Mouse (Mus musculus) hindbrain, embryonic 14.5 days (tissue): ENCODE results near the gene Ip6k2. TPM values are rescaled to one million over a fixed set of nuclear protein-coding genes. Genes with fewer than 3 reads are reported as not detected.

Experiments
- ATAC-seq: fragments of 200-750 bp; cut with Nextera tagmentation; 2 replicates; pipeline ENCODE4 v1.8.0; 2017; ENCODE audit warnings: moderate number of reproducible peaks, mild to moderate bottlenecking, moderate TSS enrichment, moderate library complexity; ENCODE audit not compliant: low FRiP score
- DNase-seq: peaks from one replicate; pipeline ENCODE4 v3.0.0-alpha.2; 2015; ENCODE audit warnings: low spot score
- H3K27ac ChIP-seq: fragments of 300-500 bp; sonication (generic); 2 replicates; pipeline ENCODE4 v1.5.1; 2014; ENCODE audit warnings: mild to moderate bottlenecking, moderate library complexity
- H3K27me3 ChIP-seq: fragments of 300-500 bp; sonication (generic); 2 replicates; pipeline ENCODE4 v1.6.1; 2014; ENCODE audit warnings: mild to moderate bottlenecking, low read length, mixed read lengths; ENCODE audit not compliant: control insufficient read depth, insufficient read depth
- H3K36me3 ChIP-seq: fragments of 300-500 bp; sonication (generic); replicated peaks from 2 replicates; pipeline ENCODE4 v1.6.1; 2014; ENCODE audit not compliant: control insufficient read depth, insufficient read depth
- H3K4me1 ChIP-seq: fragments of 300-500 bp; sonication (generic); replicated peaks from 2 replicates; pipeline ENCODE4 v1.6.1; 2014; ENCODE audit warnings: antibody characterized with exemption, low read length, mixed read lengths; ENCODE audit not compliant: control insufficient read depth, insufficient read depth
- H3K4me2 ChIP-seq: fragments of 300-500 bp; sonication (generic); replicated peaks from 2 replicates; pipeline ENCODE4 v1.6.1; 2014; ENCODE audit warnings: mild to moderate bottlenecking, moderate library complexity
- H3K4me3 ChIP-seq: fragments of 300-500 bp; sonication (generic); replicated peaks from 2 replicates; pipeline ENCODE4 v1.5.1; 2014; ENCODE audit warnings: mild to moderate bottlenecking, low read length
- H3K9ac ChIP-seq: fragments of 300-500 bp; sonication (generic); 2 replicates; pipeline ENCODE4 v1.6.1; 2014
- H3K9me3 ChIP-seq: fragments of 300-500 bp; sonication (generic); 2 replicates; pipeline ENCODE4 v1.6.1; 2016; ENCODE audit warnings: low read length; ENCODE audit not compliant: control insufficient read depth
- WGBS: fragments of 180-500 bp; shearing (Covaris S2); extraction: QIAGEN DNeasy Blood & Tissue Kit; methylation state at CpG from one replicate; pipeline ENCODE4 v1.1.7; 2014; 5-methylcytosine and 5-hydroxymethylcytosine counted together
- polyA plus RNA-seq: library from polyadenylated mRNA; unstranded; fragments of >200 nt; fragmentation: Nextera tagmentation; extraction: Ambion mirVana; gene quantifications from 2 replicates; pipeline ENCODE4 v1.2.1, GENCODE M21; 2014

Gene Ip6k2
- 202 and 238 TPM in 2 replicates for polyA plus RNA-seq

DNA sequence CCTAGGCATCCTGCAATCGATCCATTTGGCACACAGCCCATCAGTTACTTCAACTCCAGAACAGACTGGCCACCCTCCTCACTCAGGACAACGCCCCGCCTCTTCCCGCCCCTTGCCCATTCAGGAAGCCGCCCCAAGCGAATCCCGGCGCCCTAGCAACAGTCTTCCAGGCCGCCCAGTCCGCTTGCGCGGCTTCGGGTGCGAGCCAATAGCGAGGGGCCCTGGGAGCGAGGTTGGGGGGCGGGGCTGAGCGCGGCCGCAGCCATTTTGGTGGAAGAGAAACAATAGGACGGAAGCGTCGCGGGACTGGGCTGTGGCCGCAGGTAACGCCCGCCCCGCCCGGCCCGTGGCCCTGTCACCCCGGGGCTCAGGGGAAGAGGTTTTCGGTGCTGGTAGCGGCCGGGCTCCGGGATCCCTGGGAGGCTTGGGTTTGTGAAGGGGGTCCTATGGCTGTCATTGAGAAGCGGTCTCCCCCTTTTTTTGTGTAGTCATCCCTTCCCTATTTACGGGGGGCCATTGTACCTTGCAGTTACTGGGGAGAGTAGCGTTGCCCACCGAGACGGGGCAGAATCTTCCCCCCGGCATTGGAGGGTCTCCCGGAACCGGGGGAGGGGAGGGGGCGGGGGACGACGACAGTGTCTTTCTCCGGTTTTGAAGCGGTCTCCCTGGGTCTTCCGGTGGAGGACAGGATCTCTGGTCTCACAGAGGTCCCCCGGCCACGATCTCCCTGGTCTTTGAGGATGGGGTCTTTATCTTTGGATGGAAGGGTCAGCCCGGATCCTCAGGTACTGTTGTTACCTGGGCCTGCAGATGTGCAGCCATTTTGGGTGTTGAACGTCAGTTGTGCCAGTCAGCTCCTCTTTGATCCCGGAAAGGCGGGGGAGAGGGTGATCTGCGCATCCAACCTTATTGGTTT is at the start of gene Ip6k2:
Gene Ip6k2 (plus strand): TSS at position 249 of the 916 bp plus-strand sequence.
- ATAC-seq (peak; percentile 98), DNase-seq (peak; percentile 94)
- H3K9ac ChIP-seq, result peak within 1 kb of the TSS; percentile 99
- peak within 1 kb of the TSS; percentile 83 for H3K4me3 ChIP-seq
- H3K27ac ChIP-seq, result peak within 1 kb of the TSS; percentile 99
- H3K36me3 ChIP-seq, result peaks cover 10% of the 10 kb centered on the region
- peaks cover 49% of the 10 kb centered on the region for H3K4me1 ChIP-seq
- under 1% methylated on average over 56 of the region's 56 CpGs for WGBS
- H3K27me3 ChIP-seq, result no peaks in the 10 kb centered on the region
- no peaks in the 10 kb centered on the region for H3K9me3 ChIP-seq
- peak within 1 kb of the TSS; percentile 96 for H3K4me2 ChIP-seq

DNA sequence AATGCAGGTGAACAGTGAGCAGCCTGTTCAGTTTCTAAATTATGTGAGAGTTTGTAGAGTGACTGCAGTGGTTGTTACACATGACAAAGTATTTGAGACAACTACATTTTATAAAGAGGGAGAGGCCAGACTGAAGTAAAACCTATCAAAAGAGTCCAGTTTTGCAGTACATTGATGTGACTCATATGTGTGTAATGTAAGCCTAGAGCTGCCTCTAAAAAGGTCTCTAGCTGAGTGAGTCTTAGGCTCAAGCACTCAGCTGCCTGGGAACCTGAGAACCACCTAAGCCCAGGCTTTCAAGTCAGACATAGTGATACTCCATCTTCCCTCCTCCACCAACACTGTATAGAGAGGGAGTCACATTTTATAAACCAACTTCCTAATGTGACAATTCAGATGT is 49.0 kb upstream of the Ip6k2 start:
- H3K27me3 ChIP-seq, result no peaks in the 10 kb centered on the region
- no peak for ATAC-seq
- no peaks in the 10 kb centered on the region for H3K9me3 ChIP-seq
- H3K4me1 ChIP-seq, result no peaks in the 10 kb centered on the region
- peaks cover 52% of the 10 kb centered on the region for H3K36me3 ChIP-seq
- H3K4me3 ChIP-seq, result no peak overlapping the region
- H3K4me2 ChIP-seq, result no peak overlapping the region
- DNase-seq, result no peak
- H3K9ac ChIP-seq, result no peak overlapping the region
- H3K27ac ChIP-seq, result no peak overlapping the region

DNA sequence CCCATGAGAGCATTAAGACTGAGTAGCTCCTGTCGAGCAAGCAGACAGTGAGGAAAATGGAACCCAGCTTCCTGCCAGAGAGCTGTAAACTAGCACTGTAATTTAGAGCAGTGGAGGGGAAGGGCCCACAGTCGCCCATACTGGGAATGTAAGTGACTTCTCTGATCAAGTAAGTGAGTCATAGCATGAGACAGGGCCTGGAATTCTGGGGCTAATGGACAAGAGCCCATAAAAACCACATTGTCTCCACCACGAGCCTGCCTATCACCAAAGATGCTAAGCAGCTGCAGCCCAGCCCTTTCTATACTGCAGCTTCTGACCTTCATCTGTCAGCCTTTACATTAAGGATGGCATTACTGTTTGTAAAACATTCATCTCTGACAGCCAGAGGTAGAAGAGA is 44.4 kb upstream of the Ip6k2 start:
- Histone ChIP-seq H3K27ac (no peak overlapping the region), H3K4me3 (no peak overlapping the region), H3K36me3 (peaks cover 66% of the 10 kb centered on the region), H3K4me1 (no peaks in the 10 kb centered on the region), H3K27me3 (no peaks in the 10 kb centered on the region), H3K9ac (no peak overlapping the region), H3K4me2 (no peak overlapping the region), H3K9me3 (no peaks in the 10 kb centered on the region)
- WGBS, result 52% methylated on average over 3 of the region's 3 CpGs
- ATAC-seq (no peak), DNase-seq (no peak)

DNA sequence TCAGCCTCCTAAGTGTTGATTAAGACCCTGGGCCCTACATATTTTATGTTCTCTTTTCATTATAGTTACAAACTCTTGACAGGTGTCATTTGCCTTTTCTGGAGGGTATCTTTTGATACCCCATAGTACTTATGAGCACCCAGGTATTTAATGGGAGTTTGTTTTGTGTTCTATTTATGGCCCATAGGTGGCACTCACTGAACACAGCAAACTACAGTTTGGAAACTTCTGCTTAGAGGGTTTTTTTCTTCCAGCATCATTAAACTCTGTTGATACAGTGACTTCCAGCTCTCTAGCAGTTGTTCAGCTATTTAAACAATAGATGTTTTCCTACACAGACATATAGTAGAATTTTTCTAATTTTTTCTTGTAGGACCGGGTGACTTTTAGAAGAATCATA is 43.5 kb upstream of the Ip6k2 start:
- WGBS, result 88% methylated on average over 1 of the region's 1 CpGs
- H3K36me3 ChIP-seq, result peaks cover 66% of the 10 kb centered on the region
- H3K9ac ChIP-seq, result no peak overlapping the region

DNA sequence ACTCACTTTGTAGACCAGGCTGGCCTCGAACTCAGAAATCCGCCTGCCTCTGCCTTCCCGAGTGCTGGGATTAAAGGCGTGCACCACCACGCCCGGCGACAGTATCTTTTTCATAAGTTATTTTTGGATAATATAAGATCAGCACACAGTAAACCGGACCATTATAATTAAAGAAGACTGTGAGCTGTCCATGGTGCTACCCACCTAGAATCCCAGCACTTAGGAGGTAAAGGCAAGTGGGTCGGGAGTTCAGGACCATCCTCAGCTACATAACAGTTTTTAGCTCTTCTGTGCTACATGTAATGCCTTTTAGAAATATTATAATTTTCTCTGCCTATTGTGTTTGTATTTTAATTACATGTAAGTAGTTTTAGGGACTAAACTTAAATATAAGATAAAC is 41.5 kb upstream of the Ip6k2 start:
- DNase-seq, result no peak
- 91% methylated on average over 9 of the region's 9 CpGs for WGBS
- no peaks in the 10 kb centered on the region for H3K9me3 ChIP-seq
- no peak overlapping the region for H3K4me3 ChIP-seq
- no peak overlapping the region for H3K27ac ChIP-seq
- no peak overlapping the region for H3K9ac ChIP-seq
- no peaks in the 10 kb centered on the region for H3K4me1 ChIP-seq
- no peaks in the 10 kb centered on the region for H3K27me3 ChIP-seq
- H3K36me3 ChIP-seq, result peaks cover 71% of the 10 kb centered on the region
- H3K4me2 ChIP-seq, result no peak overlapping the region
- no peak for ATAC-seq

More for the DNA sequence above, 43.5 kb upstream of the Ip6k2 start:
- Histone ChIP-seq H3K4me1 (no peaks in the 10 kb centered on the region), H3K27ac (no peak overlapping the region), H3K9me3 (no peaks in the 10 kb centered on the region), H3K27me3 (no peaks in the 10 kb centered on the region), H3K4me2 (no peak overlapping the region), H3K4me3 (no peak overlapping the region)
- no peak for DNase-seq
- no peak for ATAC-seq

DNA sequence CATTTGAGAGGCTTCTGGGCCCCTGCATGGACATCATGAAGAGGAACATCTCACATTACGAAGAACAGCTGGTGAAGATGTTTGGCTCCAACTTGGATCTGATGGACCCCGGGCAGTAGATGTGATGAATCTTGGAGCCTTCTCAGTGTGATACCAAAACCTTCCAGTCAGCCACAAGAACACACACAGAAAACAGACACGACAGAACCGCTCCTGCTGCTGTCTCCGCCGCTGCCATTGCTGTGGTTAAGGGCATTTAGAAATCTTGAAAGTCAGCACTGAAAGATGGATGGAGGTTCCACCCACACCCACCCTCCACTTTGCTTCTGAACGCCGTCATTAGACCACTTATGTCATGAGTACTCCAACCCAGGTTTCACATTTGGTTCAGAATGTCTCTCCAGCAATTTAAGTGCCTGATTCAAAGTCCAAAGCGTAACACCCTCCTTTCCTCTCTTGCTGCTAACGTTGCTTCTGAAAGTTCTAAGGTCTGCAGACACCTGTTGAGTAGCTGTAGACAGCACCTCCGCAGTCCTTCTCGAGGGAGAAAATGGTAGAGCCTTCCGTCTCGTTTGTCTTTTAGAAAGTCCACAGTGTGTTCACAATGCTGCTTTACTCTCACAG is 36.6 kb upstream of the Ip6k2 start:
- Histone ChIP-seq H3K27ac (no peak overlapping the region), H3K4me2 (no peak overlapping the region), H3K4me1 (no peaks in the 10 kb centered on the region), H3K9me3 (no peaks in the 10 kb centered on the region), H3K9ac (no peak overlapping the region), H3K27me3 (no peaks in the 10 kb centered on the region), H3K4me3 (no peak overlapping the region), H3K36me3 (peaks cover 83% of the 10 kb centered on the region)
- no peak for ATAC-seq
- no peak for DNase-seq
- WGBS, result 92% methylated on average over 14 of the region's 14 CpGs

DNA sequence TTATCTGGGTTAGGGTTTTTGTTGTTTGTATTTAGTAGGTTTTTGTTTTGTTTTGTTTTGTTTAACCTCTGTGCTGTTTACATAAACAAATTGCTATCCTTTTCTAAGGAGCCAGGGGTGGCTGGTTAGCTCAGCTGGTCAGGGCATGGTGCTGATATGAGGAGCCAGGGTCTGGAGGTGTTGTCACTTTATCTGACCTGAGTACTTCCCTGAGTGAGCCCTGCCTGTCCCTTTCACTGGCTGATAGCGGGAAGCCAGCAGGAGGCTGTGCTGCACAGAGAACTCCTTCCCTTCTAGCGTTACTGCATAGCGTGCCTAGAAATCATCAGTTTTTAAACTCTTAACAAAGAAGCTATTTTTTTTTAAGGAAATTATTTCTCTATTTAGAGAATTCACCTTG is 35.9 kb upstream of the Ip6k2 start:
- no peak for ATAC-seq
- WGBS, result 85% methylated on average over 3 of the region's 3 CpGs
- Histone ChIP-seq H3K4me2 (no peak overlapping the region), H3K4me1 (no peaks in the 10 kb centered on the region), H3K27me3 (no peaks in the 10 kb centered on the region), H3K9ac (no peak overlapping the region), H3K4me3 (no peak overlapping the region), H3K27ac (no peak overlapping the region), H3K36me3 (peaks cover 76% of the 10 kb centered on the region), H3K9me3 (no peaks in the 10 kb centered on the region)
- no peak for DNase-seq

DNA sequence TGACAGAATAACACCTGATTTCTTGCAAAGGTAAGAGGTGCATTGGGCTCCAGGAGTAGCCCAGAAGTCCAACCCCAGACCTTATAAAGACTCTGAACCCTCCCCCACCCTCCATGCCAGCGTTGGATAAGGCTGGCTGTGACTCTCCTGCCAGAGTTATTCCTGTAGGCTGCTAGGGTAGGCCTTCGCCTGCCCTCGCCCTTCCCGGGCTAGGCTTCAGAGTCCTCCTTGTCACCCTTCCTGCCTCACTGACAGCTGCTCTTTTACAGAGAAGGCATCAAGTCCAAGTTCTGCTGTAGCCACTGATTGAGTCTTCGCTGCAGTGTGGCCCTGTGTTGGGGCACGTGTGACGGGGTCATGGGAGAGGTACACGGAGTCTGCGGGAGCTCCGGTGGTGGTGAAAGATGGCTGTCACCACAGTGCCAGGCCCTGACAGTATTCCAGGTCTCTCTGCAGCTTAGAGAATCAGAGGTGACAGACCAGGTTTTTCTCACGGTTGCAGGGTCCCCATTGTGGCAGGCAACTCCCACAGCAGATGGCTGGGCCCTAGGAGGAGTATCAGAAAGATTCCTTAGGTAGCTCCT is 34.9 kb upstream of the Ip6k2 start:
- H3K9me3 ChIP-seq, result no peaks in the 10 kb centered on the region
- no peak for DNase-seq
- H3K27ac ChIP-seq, result no peak overlapping the region
- H3K27me3 ChIP-seq, result no peaks in the 10 kb centered on the region
- H3K4me2 ChIP-seq, result no peak overlapping the region
- 72% methylated on average over 11 of the region's 11 CpGs for WGBS
- peaks cover 66% of the 10 kb centered on the region for H3K36me3 ChIP-seq
- H3K4me3 ChIP-seq, result no peak overlapping the region
- peak overlapping the region; percentile 16; the same call in 1 of the 2 replicates for H3K9ac ChIP-seq
- ATAC-seq, result no peak
- H3K4me1 ChIP-seq, result no peaks in the 10 kb centered on the region

DNA sequence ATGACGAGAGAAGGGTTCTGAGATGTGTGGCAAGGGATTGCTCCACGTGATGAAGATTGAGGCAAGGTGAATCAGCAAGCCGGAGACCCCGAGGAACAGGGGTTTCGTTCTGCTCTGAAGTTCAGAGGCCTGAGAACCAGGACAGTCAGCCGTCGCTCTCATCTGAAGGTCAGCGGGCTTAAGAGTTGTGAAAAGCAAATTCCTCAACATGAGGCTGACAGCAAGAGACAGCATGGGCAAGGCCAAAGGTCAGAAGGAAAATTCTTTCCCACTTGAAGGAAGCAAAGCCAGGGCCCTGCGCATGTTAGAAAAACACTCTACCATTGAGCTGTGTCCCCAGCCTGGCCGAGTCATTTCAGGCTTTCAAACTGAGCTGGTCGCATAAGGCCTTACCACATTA is 33.0 kb upstream of the Ip6k2 start:
- Histone ChIP-seq H3K9ac (no peak overlapping the region), H3K4me1 (no peaks in the 10 kb centered on the region), H3K4me2 (no peak overlapping the region), H3K27ac (no peak overlapping the region), H3K4me3 (no peak overlapping the region), H3K9me3 (no peaks in the 10 kb centered on the region), H3K27me3 (no peaks in the 10 kb centered on the region), H3K36me3 (peaks cover 47% of the 10 kb centered on the region)
- 87% methylated on average over 11 of the region's 11 CpGs for WGBS
- ATAC-seq (no peak), DNase-seq (no peak)
